Mouse (Mus musculus) heart, postnatal 36 days (tissue): ENCODE measurements around the gene Alg1. TPM values are rescaled to one million over a fixed set of nuclear protein-coding genes. Genes with fewer than 3 reads are reported as not detected.
"Not testable (repeated sequence)": the region's sequence is repeated elsewhere in the genome, so short reads cannot be mapped to it uniquely, and the experiment has no call there.

Source experiments
- DNase-seq, 2 experiments: peaks; one replicate each; pipeline ENCODE4 v3.0.0; 2021 to 2022
- intact Hi-C: fragments of 180-260 bp; cut with DNase I; formaldehyde crosslinking; loops from one replicate; pipeline ENCODE4 v1.15.1; 2025
- total RNA-seq, 2 experiments: library from RNA; stranded (reverse); gene quantifications; 2 replicates each; pipeline ENCODE4 v1.2.3; 2021

Gene Alg1
- 10 to 100 TPM; 13.8 to 14.7 TPM for total RNA-seq

- intact Hi-C loops = loop anchor here (1.0 kb wide), 1 partner anchor 20 kb away; no protein-coding TSS in a partner anchor
- DNase-seq = peak; percentile 93 to 94
Observed at GRCm38 (mm10) chr16:5233418-5234313, at the start of gene Alg1. Gene Alg1, plus strand, starts transcription at chr16:5233621.

- intact Hi-C loops = no loop called here
- DNase-seq = no peak
Observed at GRCm38 (mm10) chr16:5184101-5184500, 49.3 kb upstream of the Alg1 start.

- intact Hi-C loops = no loop called here
- no peak for DNase-seq
Observed at GRCm38 (mm10) chr16:5184956-5185355, 48.5 kb upstream of the Alg1 start.

- no peak for DNase-seq
- intact Hi-C loops = no loop called here
Observed at GRCm38 (mm10) chr16:5185691-5186090, 47.7 kb upstream of the Alg1 start.

- peak in 1 of 2 experiments; percentile 28 for DNase-seq
- intact Hi-C loops = no loop called here
Observed at GRCm38 (mm10) chr16:5186234-5186633, 47.2 kb upstream of the Alg1 start.

GRCm38 (mm10) chr16:5195080-5195479, 38.3 kb upstream of the Alg1 start:
- intact Hi-C loops = loop anchor here (2.0 to 5.0 kb wide), 2 partner anchors 48 to 143 kb away; partner anchors contain the start of genes Sec14l5 and Ubn1
- DNase-seq = peak; percentile 57 to 62

GRCm38 (mm10) chr16:5202681-5203080, 30.7 kb upstream of the Alg1 start:
- DNase-seq = peak; percentile 51 to 69
- intact Hi-C loops = loop anchor here (1.0 to 2.0 kb wide), 2 partner anchors 42 to 52 kb away; partner anchors contain the start of gene Eef2kmt

- peak; percentile 28 to 42 for DNase-seq
- intact Hi-C loops = loop anchor here (2.0 kb wide), 1 partner anchor 52 kb away; the partner anchor contains the start of gene Eef2kmt
Observed at GRCm38 (mm10) chr16:5203200-5203599, 30.2 kb upstream of the Alg1 start.

- peak; percentile 73 to 80 for DNase-seq
- intact Hi-C loops = loop anchor here (2.0 kb wide), 1 partner anchor 51 kb away; the partner anchor contains the start of gene Eef2kmt
Observed at GRCm38 (mm10) chr16:5203668-5204433, 29.6 kb upstream of the Alg1 start, which contains the start of gene Nagpa. Gene Nagpa, minus strand, starts transcription at chr16:5204012.

GRCm38 (mm10) chr16:5205431-5205970, 27.9 kb upstream of the Alg1 start:
- peak in 1 of 2 experiments; percentile 38 for DNase-seq
- intact Hi-C loops = no loop called here

- DNase-seq = no peak
- intact Hi-C loops = no loop called here
Observed at GRCm38 (mm10) chr16:5206051-5206450, 27.4 kb upstream of the Alg1 start.

- intact Hi-C loops = no loop called here
- DNase-seq = no peak
Observed at GRCm38 (mm10) chr16:5210365-5210764, 23.1 kb upstream of the Alg1 start.

- no peak for DNase-seq
- intact Hi-C loops = no loop called here
Observed at GRCm38 (mm10) chr16:5212150-5212549, 21.3 kb upstream of the Alg1 start.

GRCm38 (mm10) chr16:5214126-5214525, 19.3 kb upstream of the Alg1 start:
- intact Hi-C loops = no loop called here
- DNase-seq = no peak

GRCm38 (mm10) chr16:5216686-5217085, 16.7 kb upstream of the Alg1 start:
- DNase-seq = no peak
- intact Hi-C loops = no loop called here

- no peak for DNase-seq
- intact Hi-C loops = no loop called here
Observed at GRCm38 (mm10) chr16:5217341-5218133, 15.9 kb upstream of the Alg1 start.

GRCm38 (mm10) chr16:5221403-5221802, 12.0 kb upstream of the Alg1 start:
- intact Hi-C loops = no loop called here
- DNase-seq = no peak

- peak in 1 of 2 experiments; percentile 30 for DNase-seq
- intact Hi-C loops = no loop called here
Observed at GRCm38 (mm10) chr16:5222140-5222539, 11.3 kb upstream of the Alg1 start, which contains the start of gene AU021092. Gene AU021092, minus strand, starts transcription at chr16:5222299.

- intact Hi-C loops, DNase-seq: not testable (repeated sequence)
Observed at GRCm38 (mm10) chr16:5226534-5226933, 6.9 kb upstream of the Alg1 start.

GRCm38 (mm10) chr16:5227501-5227900, 5.9 kb upstream of the Alg1 start:
- DNase-seq, intact Hi-C loops: not testable (repeated sequence)
